Mouse (Mus musculus) lung, adult 2 months (tissue): ENCODE measurements around the gene Dcps. TPM values are rescaled to one million over a fixed set of nuclear protein-coding genes. Genes with fewer than 3 reads are reported as not detected.

Source experiments
- DNase-seq: peaks from one replicate; pipeline ENCODE4 v3.0.0; 2022
- H3K4me1 ChIP-seq: fragments of 200-500 bp; 2 replicates; pipeline ENCODE4 v1.6.1; 2011; ENCODE audit warnings: low read length; ENCODE audit not compliant: control insufficient read depth, insufficient read depth
- H3K4me3 ChIP-seq: fragments of 200-500 bp; replicated peaks from 2 replicates; pipeline ENCODE3; 2011; ENCODE audit warnings: low read depth, mild to moderate bottlenecking, control low read depth, low read length; ENCODE audit errors: extremely low read depth
- CTCF ChIP-seq: fragments of 200-500 bp; IDR thresholded peaks from 2 replicates; pipeline ENCODE4 v1.5.1; 2011; ENCODE audit warnings: mild to moderate bottlenecking, low read length, control low read depth; ENCODE audit not compliant: insufficient read depth
- POLR2A ChIP-seq: fragments of 200-500 bp; IDR thresholded peaks from 2 replicates; pipeline ENCODE4 v1.6.1; 2011; ENCODE audit warnings: low read depth, mild to moderate bottlenecking, control low read depth, low read length, borderline replicate concordance; ENCODE audit errors: extremely low read depth
- WGBS: fragments of 180-500 bp; shearing (Covaris S2); methylation state at CpG from one replicate; pipeline ENCODE4 v1.1.7; 2018; 5-methylcytosine and 5-hydroxymethylcytosine counted together
- polyA plus RNA-seq: library from polyadenylated mRNA; depleted of rRNA; stranded (reverse); fragments of >200 nt; gene quantifications from 2 replicates; pipeline ENCODE4 v1.2.3, GENCODE M21; 2012

The Dcps gene
- polyA plus RNA-seq, 1 experiment = 31.2 TPM

- WGBS = 45% methylated on average over 19 of the region's 19 CpGs
- DNase-seq = no peak
- Histone ChIP-seq H3K4me1 (peaks cover 20% of the 10 kb centered on the region), H3K4me3 (no peak overlapping the region)
- TF ChIP-seq POLR2A (no peak), CTCF (no peak)
Measured at GRCm38 (mm10) chr9:35111941-35112595, 63.8 kb downstream of the Dcps start.

DNA sequence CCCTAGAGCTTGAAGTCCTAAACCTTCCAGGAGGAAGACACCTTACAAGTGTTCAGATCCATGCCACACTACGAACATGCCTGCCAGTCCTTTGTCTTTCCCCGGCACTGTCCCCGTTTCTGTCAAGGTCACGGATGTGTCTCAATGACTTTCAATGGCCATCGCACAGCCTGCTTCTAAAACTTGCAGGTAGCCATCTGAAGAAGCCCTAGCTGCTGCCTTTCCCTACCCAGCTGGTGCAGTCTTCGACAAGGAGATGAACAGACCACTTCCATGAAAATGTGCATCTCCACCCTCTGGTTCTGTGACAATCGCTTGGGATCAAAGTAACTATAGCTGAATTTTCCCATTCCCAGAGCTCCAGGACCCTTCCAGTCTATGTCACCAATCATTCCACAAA, 64.4 kb downstream of the Dcps start:
- H3K4me3 ChIP-seq = no peak overlapping the region
- no peak for DNase-seq
- no peak for TF ChIP-seq CTCF
- TF ChIP-seq POLR2A = no peak
- H3K4me1 ChIP-seq = peaks cover 20% of the 10 kb centered on the region
- 80% methylated on average over 7 of the region's 7 CpGs for WGBS

DNA sequence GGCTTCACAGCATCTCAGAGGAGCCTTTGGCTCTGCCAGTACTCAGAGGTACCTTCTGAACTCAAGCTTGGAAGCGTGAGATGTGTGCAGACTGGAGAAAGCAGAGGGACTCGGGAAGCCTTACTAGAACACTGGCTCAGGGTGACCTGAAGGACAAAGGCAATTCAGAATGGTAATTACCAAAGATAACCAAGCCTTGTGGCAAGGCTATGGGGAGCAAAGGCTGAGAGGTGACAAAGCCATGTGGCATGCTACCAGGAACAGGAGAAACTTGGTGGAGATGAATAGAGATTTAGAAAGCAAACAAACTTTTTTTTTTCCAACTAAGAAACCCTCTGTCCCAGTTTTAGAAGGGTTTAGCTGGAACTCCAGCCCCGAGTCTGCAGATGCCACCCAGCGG, 65.3 kb downstream of the Dcps start:
- no peak for DNase-seq
- TF ChIP-seq CTCF (no peak), POLR2A (no peak)
- no peak overlapping the region for H3K4me3 ChIP-seq
- 65% methylated on average over 4 of the region's 4 CpGs for WGBS
- peaks cover 27% of the 10 kb centered on the region for H3K4me1 ChIP-seq

GRCm38 (mm10) chr9:35110051-35110450, 65.8 kb downstream of the Dcps start:
- 85% methylated on average over 5 of the region's 5 CpGs for WGBS
- Histone ChIP-seq H3K4me3 (no peak overlapping the region), H3K4me1 (peaks cover 27% of the 10 kb centered on the region)
- TF ChIP-seq POLR2A (no peak), CTCF (no peak)
- no peak for DNase-seq

DNA sequence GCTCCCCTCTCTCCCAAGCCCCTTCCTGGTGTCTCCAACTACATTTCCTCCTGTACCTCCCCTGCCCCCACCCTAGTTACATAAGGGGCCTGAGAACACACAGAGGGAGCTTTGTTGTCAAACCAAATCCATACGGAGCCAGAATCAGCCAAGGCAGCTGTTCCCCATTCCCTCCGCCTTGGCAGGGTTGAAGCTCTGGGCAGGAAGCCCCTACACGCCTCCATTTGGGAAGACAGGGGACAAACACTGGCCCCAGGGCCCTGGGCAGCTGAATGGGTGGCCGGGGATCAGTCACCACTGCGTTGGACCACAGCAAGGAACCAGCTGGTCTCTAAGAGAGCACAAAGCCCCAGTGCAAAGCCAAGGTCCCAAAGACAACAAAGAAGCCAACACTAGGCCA, 66.9 kb downstream of the Dcps start:
- H3K4me3 ChIP-seq = no peak overlapping the region
- peaks cover 27% of the 10 kb centered on the region for H3K4me1 ChIP-seq
- DNase-seq = peak; percentile 41
- 63% methylated on average over 5 of the region's 5 CpGs for whole genome bisulfite sequencing
- no peak for TF ChIP-seq CTCF
- no peak for TF ChIP-seq POLR2A

DNA sequence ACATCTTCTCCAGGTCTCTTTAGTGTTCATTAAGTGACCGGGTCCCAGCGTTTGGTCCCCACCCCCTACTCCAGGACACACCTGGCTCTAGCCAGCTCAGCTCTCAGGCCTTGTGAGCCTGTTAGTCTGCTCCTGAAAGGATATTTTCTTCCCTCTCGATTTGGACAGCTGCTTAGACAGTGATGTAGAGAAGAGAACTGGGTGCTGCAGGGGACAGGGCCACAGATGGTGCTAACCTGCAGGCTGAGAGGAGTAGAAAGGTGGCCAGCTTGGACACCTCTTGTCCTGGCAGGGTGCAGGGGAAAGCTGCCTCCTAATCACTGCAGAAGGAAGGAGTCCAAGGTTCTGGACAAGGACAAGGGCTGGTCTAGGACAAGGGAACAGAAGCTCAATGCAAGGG, 67.8 kb downstream of the Dcps start:
- TF ChIP-seq CTCF (no peak), POLR2A (no peak)
- peaks cover 23% of the 10 kb centered on the region for H3K4me1 ChIP-seq
- DNase-seq = no peak

DNA sequence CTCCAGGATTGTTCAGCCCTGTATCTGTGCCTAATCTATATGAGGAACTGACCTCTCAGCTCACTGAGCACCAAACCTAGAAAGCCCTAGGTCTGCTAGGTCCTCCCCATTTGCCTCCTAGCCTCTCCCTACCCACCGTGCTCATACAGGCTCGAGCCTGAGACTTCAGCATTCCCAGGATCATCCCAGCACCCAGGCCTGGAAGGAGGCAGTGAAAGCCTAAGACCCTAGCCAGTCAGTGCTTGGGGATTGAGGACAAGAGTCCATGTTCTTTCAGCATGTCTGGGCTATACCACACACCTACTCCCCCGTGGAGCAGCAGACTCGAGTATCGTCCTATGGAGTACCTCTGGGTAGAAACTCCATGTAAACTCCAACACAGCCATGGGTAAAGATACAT, 68.5 kb downstream of the Dcps start:
- no peak for TF ChIP-seq CTCF
- TF ChIP-seq POLR2A = no peak
- WGBS = 83% methylated on average over 5 of the region's 5 CpGs
- DNase-seq = no peak
- H3K4me1 ChIP-seq = peaks cover 22% of the 10 kb centered on the region
- no peak overlapping the region for H3K4me3 ChIP-seq

More for the DNA sequence above, 67.8 kb downstream of the Dcps start:
- H3K4me3 ChIP-seq = no peak overlapping the region
- 68% methylated on average over 3 of the region's 3 CpGs for whole genome bisulfite sequencing

DNA sequence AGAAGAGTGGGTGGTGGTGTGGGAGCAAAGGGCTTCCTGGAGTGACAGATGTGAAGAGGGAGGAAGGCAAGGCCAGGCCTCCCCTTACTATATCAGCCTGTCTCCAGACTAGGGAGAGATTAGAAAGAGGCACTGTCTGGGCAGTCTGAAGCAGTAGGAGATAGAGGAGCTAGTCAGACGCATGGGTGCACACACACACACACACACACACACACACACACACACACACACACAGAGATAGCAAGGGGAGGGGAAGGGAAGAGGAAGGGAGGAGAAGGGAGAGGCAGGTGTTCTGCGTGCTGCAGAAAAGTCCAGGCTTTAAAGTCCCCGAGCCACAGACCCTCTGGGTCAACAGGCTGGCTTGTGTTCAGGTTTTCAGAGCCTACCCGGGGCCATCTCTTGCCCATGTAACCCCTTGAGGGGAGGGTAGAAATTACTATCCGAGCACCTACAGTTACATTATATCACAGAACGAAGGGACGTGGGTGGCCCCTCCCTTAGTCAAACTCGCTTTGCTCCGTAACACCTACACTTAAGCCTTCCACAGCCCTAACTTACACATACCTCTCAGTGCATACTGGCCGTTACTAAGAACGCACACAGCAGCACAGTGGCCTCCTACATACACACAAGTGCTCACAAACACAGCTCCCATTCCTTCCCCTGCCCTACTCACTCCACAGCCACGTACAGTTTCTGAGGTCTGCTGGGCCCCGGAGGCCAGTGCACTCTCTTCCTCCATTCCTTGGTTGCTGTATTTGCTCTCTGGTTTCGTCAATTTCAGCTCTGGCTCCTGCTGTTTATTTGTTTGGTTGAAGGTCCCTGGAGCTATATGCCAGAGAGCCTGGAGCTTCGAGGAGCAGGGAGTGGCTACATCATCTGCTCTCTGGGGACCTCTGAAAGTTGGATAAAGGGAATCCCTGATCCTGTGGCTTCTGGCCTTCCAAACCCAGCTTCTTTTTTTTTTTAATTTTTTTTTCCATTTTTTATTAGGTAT, 69.7 kb downstream of the Dcps start:
- H3K4me1 ChIP-seq = peaks cover 16% of the 10 kb centered on the region
- DNase-seq = no peak
- 43% methylated on average over 15 of the region's 15 CpGs for WGBS
- TF ChIP-seq CTCF = no peak
- TF ChIP-seq POLR2A = no peak
- no peak overlapping the region for H3K4me3 ChIP-seq

DNA sequence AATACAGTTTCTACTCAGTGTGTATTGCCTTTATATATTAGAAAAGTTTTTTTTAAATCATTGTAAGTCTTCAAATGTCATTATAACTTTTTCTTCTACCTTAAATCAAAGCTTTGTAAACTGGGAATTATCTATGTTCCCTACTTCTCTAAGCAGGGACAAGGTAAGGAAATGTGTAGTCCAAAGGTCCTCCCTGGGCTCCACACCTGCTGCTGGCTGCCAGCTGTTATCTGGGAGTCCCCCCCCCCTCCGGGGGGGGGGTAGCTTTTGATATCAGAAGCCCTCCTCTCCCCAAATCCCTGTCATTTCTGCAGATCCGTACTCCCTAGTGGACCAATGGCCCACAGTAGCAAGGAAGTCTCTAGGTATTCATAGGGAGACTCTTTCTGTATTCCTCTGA, 70.4 kb downstream of the Dcps start:
- no peak for TF ChIP-seq POLR2A
- no peak for TF ChIP-seq CTCF
- no peak for DNase-seq
- 50% methylated on average over 2 of the region's 2 CpGs for WGBS
- no peak overlapping the region for H3K4me3 ChIP-seq
- H3K4me1 ChIP-seq = peaks cover 16% of the 10 kb centered on the region
